Mouse (Mus musculus): ENCODE data around the gene Galntl6.
A peak's percentile ranks its signal among the peaks of the same experiment; 100 is the strongest.

Gene Galntl6

DNA sequence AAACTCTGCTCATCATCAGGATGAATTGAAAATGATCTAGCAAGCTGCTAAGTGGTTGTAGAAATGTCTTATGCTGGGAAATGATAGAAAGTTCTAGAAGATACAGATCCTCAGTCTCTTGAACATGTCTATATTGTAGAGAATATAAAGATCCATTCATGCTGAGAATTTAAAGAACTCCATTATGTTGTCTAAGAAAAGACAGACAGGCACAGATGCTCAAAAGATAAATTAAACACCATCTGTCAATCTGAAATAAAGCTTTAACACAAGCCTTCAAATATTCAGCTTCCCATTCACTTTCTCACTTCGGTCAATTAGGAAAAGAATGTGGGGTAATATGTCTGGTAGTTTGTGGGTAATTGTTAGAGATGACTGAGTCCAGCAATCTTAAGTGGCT, 658.8 kb downstream of the Galntl6 start:
- no peak for DNase-seq

DNA sequence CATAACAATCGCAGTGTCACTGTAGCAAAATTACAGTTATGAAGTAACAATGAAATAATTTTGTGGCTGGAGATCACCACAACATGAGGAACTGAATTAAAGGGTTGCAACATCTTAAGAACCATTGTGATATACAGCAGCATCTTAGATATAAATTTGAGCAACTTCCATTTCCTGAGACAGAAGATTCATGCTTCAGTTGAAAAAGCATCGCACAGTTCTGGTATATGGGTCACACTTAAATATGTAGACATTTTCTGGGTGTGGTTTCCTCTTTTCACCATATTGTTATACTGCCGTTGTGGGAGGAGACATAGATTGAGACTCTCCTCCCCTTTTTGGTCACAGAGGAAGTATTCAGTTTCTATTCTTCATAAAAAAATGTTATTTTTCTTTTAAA, 667.6 kb downstream of the Galntl6 start:
- DNase-seq = no peak

DNA sequence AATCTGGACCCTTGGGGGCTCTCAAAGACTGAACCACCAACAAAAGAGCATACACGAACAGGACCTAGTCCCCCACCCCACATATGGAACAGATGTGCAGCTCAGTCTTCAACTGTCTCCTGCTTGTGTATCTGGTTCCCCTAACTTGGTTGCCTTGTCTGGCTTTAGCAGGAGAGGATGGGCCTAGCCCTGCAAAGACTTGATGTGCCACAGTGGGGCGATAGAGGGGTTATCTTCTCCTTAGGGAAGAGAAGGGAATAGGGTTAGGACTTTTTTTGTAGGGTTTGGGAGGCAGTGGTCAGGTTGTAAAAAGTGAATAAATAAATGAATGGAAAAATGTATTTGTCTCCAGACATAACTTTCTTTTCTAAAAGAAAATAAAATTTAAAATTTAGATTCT, 678.2 kb downstream of the Galntl6 start:
- DNase-seq = no peak

DNA sequence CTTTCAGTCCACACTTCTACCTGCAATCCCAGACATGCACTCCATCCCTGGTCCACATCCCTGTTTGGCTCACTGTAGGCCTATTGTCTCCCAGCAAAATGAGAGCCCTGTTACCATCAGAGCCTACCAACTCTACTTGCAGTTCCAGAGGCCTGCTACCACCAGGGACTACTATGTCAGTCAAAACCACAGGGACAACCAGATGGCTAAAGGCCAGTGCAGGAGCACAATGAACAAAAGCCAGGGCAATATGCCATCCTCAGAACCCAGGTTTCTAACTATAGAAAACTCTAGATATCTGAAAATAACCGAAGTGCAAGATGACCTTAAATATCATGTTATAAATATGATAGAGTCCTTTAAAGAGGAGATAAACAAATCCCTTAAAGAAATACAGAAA, 683.7 kb downstream of the Galntl6 start:
- no peak for DNase-seq

DNA sequence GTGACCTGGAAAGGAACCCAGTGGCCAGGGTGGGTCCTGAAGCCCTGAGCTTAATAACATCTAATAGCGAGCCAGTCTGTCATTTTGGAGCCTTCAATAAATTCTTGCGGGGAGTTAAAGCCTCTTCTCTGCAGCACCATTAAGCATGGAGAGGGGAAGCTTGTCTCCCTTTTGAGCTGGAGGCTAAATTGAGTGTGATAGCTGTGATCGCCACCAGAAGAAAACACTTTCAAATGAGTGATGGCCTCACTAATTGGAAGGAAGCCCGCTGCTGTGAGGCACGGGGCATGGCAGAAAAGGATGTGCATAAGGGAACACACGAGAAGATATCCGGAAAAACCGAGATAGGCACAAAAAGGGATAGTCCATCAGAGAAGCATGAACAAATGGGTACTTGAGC, 694.6 kb downstream of the Galntl6 start:
- DNase-seq = no peak

DNA sequence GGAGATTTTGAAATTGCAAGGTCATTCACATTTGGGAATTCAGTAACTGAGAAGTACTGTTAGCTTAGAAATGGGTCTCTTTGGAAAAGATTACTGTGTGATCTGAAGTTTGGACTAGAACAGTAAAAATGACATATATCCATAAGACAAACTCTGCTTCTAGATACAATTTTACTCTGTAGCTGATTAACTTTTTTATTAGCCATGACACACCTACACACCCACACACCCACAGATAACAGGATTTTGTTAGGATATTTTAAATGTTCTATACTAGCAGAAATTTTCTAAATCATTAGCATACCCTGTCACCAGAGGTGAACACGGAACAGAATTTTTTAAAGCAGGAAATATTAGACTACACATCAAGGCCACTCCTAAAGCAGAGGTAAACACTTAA, 722.7 kb downstream of the Galntl6 start:
- no peak for DNase-seq

DNA sequence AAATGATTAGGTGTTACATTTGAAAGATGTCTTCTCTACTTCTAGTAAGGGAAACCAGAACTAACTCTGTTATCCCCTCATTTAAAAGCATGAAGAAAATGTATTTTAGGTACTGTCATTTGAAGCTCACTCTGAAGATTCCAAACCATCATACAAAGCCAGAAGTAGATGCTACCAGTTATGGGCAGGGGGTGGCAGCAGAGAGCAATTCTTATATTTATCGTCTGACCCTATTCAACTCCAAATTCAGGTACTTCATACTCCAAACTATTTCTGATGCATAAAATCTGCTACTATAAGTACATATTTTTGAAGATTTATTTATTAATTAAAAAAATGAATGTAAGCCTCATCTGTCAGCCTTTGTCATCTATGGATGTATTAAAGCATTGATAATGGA, 765.5 kb downstream of the Galntl6 start:
- DNase-seq = peak; percentile 18

DNA sequence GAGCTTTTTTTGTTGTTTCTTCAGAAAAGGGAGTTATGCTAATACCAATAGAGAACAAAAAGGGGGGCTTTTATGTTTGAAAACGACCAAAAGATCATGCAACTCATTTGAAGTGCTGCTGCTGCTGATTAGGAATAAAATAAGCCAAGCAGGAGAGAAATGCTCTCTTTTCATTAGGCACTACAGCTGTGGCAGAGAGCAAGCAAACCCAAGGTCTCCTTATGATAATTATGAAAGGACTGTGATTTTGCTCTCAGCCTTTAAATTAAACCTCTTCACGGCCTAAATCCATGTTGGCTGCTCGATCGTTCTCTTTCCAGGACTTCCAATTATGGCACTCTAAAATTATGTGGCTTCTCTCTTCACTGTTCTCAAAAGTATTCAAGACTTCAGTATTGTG, 825.7 kb downstream of the Galntl6 start:
- DNase-seq = no peak

DNA sequence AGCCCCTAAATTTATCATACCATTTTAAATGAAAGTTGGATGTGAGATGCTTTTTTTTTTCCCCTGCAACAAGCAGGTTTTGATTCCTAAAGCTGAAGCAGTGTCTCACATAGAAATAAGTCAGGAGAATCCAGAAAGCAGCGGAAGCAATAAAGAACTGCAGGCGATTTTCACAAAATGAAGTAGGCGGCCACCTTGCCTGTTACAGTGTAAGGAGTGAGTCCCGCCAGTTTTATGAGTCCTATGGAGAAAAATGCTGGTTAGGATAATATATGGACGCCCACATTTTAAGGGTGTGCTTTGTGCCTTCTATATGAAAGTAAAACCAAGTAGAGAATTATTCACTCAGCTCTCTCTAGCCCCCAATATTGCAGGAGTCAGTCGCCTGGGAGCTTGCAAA, 827.5 kb downstream of the Galntl6 start:
- DNase-seq = no peak

DNA sequence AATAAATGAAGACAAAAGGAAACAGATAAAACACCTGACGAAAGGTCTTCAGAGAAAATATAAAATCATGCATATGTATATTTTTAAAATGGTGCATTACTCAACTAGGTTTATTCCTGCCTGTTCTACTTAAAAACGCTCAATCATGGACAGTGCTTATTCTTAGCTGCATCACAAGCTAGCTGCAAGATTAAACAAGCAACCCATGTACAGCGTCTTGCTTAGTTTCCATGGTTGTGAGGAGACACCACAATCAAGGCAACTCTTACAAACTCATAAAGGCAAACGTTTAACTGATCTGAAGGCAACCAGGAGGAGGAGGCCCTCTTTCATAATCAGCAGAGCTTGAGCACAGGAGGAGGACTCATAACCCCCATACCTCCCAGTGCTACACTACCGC, 830.7 kb downstream of the Galntl6 start:
- no peak for DNase-seq

DNA sequence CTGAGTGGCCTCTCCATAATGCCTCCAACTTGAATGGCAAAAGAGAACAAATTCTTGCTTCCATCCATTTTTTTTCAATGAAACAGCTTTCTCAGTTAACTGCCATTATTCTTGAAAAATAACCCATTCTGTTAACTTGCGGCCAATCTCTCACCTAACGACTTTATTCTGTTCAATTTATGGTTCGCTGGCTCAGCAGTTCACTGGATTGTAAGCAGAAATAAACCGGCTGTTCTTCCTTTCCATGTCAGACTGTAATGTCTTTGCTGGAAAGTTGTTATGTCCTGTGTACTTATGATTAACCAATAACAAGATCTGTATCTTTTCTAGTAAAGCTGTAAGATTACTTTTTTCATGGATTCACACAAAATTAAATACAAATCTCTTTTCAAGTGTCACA, 837.8 kb downstream of the Galntl6 start:
- DNase-seq = no peak

DNA sequence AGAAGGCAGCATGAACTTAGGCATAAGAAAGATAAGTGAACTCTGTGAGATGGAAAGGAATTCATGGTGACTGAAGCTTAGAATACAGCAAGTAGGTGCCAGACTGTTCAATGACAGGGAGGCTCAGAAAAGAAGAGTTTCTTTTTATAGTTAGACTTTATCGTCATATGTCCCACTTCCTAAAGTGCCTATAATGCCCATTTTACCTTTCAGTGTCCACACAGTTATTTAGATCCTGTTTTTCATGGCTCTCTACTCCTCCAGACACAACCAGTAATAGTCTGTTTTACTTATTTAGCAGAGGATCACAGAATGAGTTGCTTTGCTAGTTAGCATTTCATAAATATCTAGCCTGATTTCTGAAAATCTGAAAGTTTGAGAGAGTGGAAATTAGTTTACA, 838.7 kb downstream of the Galntl6 start:
- no peak for DNase-seq

DNA sequence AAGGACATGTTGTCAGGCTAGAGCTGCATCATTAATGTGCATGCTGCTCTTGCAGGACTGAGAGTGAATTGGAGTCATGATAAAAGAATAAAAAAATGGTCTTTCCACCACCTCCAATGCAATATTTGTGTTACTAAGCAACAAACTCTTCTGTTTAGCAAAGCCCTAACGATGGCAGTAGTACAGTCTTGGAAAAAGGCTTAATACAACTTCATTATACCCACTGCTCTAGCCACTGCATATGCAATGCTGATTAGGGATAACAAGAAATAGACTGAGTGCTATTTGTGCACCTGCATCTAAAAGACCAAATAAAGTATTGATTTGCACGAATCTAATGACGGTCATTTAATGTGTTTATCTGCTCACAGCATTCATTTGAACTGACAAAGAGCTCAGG, 880.2 kb downstream of the Galntl6 start:
- no peak for DNase-seq

DNA sequence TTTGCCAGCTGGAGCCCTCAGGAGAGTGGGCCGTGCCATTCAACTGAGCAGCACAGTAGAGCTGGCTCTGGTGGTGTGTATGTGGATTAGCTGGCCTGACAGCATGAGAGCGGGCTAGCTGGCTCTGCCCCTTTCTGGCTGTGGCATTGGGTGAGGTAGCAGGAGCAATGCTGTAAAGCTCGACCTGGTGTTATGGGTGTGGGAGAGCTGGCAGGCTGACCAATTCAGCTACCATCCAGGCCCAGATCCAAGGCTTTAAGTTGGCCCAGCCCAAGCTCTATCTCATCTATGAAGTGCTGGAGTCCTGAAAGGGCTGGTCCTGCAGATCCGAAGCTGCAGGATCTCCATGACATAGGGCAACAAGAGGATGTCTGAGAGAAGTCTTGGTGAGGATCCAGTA, 886.9 kb downstream of the Galntl6 start:
- DNase-seq = peak; percentile 2

DNA sequence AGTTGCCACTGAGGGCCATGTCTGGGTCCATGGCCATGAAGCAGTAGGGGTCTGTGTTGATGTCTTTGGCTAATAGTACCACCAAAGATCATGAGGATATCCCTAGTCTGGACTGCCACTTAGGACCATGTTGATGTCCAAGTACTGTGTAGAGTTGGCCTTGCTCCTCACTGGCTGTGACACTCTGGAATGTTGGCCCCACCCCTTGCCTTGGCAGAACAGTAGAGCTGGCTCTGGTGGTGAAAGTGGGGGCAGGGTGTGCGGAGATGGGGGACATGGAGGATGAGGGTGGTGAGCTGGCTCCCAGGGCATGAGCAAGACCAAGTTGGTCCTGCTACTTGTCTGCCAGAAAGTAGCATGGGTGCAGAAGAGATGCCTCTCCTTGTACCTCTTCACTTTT, 887.3 kb downstream of the Galntl6 start:
- DNase-seq = peak; percentile 37

DNA sequence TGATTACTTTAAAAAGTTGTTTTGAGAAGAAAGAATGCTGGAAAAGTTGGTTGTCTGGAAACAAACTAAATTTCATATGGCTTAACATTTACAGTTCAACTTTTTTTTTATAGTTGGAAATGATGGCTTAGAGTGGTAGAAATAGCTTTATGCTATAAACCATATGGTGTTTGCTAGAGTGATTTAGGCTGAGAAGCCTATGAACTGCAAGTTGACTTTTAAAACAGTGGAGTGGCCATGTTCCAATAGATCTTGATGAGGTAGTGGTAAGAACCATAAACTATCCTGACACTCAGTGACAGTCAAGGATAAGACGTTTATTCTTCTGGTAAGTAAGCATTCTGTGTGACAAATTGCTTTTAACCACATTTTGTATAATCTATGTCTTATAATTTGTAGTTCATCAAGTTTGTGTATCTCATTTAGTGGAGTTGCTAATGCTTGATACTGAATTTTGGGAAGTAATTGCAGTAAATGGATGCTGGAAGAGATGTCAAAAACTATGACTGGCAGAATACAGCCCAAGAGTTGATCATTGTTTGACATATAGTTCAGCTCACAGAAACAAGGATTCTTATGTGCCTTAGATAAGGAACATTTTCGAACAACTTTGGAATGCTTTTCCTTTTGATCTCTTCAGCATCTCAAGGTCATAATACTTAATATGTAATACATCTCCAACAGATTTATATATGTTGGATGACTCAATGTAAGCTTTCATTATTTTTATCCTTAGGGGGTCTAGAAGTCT, 888.8 kb downstream of the Galntl6 start:
- no peak for DNase-seq

DNA sequence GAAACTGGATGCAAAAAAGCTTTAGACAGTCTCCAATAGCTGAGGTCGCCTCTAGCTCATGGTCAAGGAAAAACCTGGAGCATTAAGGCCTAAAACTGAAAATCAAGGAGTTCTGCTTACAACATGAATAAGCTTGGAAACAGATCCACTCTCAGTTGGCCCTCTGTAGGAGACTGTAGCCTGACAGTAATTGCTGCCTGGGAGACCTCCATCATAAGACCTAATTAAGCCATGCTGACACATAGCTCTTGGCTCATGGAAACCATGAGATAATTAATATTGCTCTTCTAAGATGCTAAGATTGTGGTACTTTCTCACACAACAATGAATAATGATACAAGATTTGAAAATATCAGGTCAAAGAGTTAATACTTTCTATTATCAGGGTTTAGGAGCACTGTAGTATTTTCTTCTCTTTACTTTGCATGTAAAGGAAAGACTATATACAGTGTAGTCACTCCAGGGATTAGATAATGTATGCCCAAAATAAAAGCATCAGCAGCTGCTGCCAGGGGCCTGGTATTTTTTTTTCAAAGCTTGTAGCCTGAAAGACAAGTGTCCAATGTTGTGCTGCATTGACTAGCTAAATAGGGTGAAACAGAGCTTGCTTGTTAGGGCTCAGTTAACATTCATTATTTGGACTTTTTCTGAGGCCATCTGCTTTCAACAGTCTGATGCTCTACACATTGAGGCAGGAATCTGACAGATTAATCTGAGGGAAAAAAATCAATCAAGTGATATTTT, 922.8 kb downstream of the Galntl6 start:
- DNase-seq = no peak

DNA sequence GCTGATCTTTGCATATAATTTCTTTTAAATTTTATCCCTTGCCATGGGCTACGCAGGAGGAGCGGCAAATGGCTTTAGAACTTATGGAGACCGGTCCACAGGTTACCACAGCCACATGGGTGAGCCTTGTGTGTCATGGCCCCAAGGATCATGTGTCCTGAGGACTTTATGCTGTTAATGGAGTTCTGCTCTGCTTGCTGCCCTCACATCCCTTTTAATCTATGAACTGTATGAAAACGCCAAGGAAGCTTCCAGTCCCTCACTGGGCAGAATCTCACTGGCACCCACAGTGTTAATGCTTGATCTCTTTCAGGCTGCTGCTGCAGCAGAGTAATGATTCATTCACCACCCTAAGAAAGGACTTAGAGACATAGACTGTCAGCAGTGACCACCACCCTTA, 935.1 kb downstream of the Galntl6 start:
- DNase-seq = no peak

DNA sequence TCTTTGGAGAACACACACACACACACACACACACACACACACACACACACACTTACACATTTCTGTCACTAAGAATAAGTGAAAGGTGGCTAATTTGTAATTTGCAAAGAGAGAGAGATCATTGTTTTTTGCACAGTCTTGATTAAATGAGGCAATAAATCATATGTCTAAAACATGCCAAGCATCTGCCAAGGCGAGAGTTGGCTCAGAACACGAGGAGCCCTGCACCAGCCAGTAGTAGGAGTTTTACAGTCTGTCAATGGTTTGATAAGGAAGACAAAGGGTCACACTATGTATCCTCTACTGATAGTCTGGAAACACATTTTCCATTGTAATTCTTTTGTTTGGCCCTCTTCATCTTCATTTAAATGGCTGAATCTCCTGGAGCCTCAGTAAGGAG, 938.3 kb downstream of the Galntl6 start:
- no peak for DNase-seq

DNA sequence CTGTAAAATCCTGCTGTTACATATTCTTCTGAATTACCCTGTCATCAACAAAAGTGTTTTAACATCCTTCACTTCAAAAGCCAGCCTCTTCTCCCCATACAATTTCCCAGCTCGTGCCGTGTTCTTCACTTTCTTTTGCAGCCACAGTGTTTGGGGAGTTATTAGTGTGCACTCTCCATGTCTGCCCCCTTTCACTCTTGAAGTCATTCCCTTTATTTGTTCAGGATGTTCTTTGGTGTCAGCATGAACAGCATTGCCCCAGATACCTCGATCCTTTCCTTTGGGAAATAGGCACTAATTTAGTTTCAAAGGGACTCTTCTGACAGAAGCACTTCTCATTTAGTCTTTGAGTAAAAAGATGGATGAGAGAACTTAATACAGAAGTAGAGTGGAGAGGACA, 939.6 kb downstream of the Galntl6 start:
- DNase-seq = no peak

DNA sequence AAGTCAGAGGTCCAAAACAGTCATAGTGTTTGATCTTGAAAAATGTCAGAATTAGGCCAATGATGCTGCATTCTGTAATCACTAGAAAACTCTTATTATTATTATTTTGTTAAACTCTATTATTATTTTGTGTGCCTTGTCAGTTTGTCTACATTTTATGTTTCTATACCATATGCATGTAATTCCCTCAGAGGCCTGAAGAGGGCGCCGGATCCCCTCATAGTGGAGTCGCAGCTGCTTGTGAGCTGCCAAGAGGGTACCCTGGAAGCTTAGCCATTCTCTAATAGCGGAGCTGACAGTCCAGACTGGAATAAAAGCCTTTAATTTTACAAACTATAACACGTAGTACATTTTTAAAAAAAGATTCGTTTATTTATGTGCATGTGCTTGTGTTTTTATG, 945.8 kb downstream of the Galntl6 start:
- peak; percentile 3 for DNase-seq

DNA sequence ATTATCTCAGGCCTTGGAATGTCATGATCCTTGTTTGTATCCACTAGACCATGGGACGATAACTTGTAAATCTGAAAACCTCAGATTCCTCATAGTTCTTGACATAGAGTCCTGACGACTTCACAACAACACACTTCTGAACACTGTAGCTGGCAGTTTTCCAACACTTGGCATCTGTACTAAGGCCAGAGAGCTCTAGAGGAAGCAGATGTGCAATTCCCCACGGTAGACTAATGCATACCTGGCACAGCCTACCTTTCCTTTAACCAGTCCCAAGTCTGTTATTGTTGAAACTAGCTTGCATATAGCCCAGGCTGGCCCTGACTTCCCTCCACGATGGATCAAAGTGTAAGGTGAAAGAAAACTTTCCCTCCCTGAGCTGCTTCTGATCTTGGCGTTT, 946.9 kb downstream of the Galntl6 start:
- no peak for DNase-seq

DNA sequence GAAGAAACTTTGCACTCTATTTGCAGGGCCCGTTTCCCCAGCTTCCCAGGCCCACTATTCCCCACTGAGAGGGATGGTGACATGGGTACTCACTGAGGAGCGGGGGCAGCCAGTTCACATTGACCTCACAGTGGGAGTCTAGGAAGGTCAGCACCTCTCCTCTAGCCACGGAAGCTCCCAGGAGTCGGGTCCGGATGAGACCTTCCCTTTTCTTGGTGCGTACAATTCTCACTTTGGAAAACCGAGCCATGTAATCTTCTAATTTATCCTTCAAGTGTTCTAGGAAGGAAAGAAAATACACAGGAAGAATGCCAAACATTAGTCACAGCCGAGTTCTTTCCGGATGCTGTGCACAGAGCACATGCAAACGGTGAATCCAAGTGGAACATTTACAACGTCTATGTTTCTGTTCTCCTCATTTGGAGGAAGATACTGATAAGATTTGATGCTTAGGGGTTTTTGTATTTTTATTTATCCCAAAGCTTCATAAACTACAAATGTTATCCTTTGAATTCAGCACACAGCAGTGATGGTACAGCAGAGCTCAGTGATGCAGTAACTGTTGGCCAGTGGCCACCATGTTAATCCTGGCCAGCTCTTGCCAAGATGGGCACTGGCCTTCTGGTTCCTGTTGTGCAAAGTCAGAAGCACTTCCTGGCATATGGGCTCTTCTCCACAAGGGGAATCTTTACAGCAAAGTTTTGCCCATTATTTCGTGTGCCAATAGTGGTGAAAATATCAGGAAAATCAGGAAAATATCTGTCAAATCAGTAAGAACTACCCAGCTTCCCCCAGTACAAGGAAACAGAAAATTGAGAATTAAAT, 949.9 kb downstream of the Galntl6 start:
- peak; percentile 3 for DNase-seq

DNA sequence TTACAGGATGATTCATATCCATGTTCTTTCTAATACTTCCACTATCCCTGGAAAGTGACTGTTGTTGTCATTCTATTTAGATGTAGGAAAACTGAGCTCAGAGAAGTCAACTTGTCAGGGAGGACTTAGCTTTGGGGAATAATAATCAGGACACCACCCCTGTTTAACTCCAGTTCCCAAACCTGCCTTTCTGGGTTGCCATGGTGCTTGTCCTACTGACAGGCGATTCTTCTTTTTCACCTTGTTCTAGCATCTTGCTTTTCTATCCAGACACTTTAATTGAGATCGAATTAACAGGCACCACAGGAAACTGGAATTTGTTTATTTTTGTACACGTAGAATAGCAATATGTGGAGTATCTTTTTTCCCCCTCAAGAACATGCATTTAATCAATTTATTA, 953.3 kb downstream of the Galntl6 start:
- DNase-seq = no peak

Data from lung, postnatal 10 days (tissue).